Mouse (Mus musculus) MEL (cell line): ENCODE data around the gene Hoxa4. TPM values are rescaled to one million over a fixed set of nuclear protein-coding genes. Genes with fewer than 3 reads are reported as not detected.

Source experiments
- DNase-seq: peaks from one replicate; pipeline ENCODE4 v3.0.0; 2011; ENCODE audit warnings: low read depth, low spot score
- H3K27ac ChIP-seq: 2 replicates; pipeline ENCODE4 v1.5.1; 2012; ENCODE audit warnings: low read depth, mild to moderate bottlenecking, control low read depth, low read length, moderate library complexity; ENCODE audit not compliant: control insufficient read depth
- H3K27me3 ChIP-seq, 2 experiments: fragments of 150-350 bp in 1 of 2; sonication (generic) in 1 of 2; 2 replicates each; pipeline ENCODE4 v1.6.1; 2012; ENCODE audit warnings: low read length in 2 of 2, mild to moderate bottlenecking in 2 of 2, improper control_type of control experiment in 1 of 2, moderate library complexity in 1 of 2; ENCODE audit not compliant: insufficient read depth in 2 of 2, control insufficient read depth in 1 of 2
- H3K36me3 ChIP-seq, 2 experiments: 2 replicates each; pipeline ENCODE4 v1.6.1; 2012 to 2014; ENCODE audit warnings: low read length in 2 of 2, improper control_type of control experiment in 1 of 2, inconsistent platforms in 1 of 2, mild to moderate bottlenecking in 1 of 2; ENCODE audit not compliant: insufficient read depth in 2 of 2, control insufficient read depth in 1 of 2
- H3K4me1 ChIP-seq, 2 experiments: fragments of 150-350 bp in 1 of 2; sonication (generic) in 1 of 2; 2 replicates each; pipeline ENCODE4 v1.6.1; 2012; ENCODE audit warnings: low read length in 2 of 2, improper control_type of control experiment in 1 of 2, mild to moderate bottlenecking in 1 of 2; ENCODE audit not compliant: insufficient read depth in 2 of 2, control insufficient read depth in 1 of 2
- H3K4me3 ChIP-seq, 2 experiments: fragments of 150-350 bp in 1 of 2; sonication (generic) in 1 of 2; 2 replicates each; pipeline ENCODE4 v1.5.1; 2012; ENCODE audit warnings: low read depth in 2 of 2, low read length in 2 of 2, mild to moderate bottlenecking in 2 of 2, moderate library complexity in 2 of 2, control low read depth in 1 of 2, improper control_type of control experiment in 1 of 2; ENCODE audit not compliant: control insufficient read depth in 1 of 2, insufficient read depth in 1 of 2
- H3K79me2 ChIP-seq: 2 replicates; pipeline ENCODE4 v1.6.1; 2012; ENCODE audit warnings: mild to moderate bottlenecking, low read length, moderate library complexity; ENCODE audit not compliant: control insufficient read depth, poor library complexity, insufficient read depth
- H3K9ac ChIP-seq: 2 replicates; pipeline ENCODE4 v1.6.1; 2012; ENCODE audit warnings: low read depth, mild to moderate bottlenecking, control low read depth, low read length, moderate library complexity; ENCODE audit not compliant: control insufficient read depth, poor library complexity, severe bottlenecking
- H3K9me3 ChIP-seq: fragments of 150-350 bp; sonication (generic); replicated peaks from 2 replicates; pipeline ENCODE4 v1.6.1; 2012; ENCODE audit warnings: mild to moderate bottlenecking, low read length, improper control_type of control experiment, moderate library complexity; ENCODE audit not compliant: insufficient read depth
- BHLHE40 ChIP-seq: IDR thresholded peaks from 2 replicates; pipeline ENCODE4 v1.6.1; 2012; ENCODE audit warnings: low read depth, mild to moderate bottlenecking, inconsistent platforms, low read length, improper control_type of control experiment, borderline replicate concordance
- CHD1 ChIP-seq: IDR thresholded peaks from 2 replicates; pipeline ENCODE4 v1.6.1; 2012; ENCODE audit warnings: low read depth, mild to moderate bottlenecking, inconsistent platforms, low read length, improper control_type of control experiment
- CHD2 ChIP-seq: IDR thresholded peaks from 2 replicates; pipeline ENCODE4 v1.6.1; 2011; ENCODE audit warnings: low read length, improper control_type of control experiment
- E2F4 ChIP-seq: IDR thresholded peaks from 2 replicates; pipeline ENCODE4 v1.6.1; 2011; ENCODE audit warnings: low read depth, low read length, improper control_type of control experiment, borderline replicate concordance
- ELF1 ChIP-seq: IDR thresholded peaks from 2 replicates; pipeline ENCODE4 v1.6.1; 2014; ENCODE audit warnings: low read depth, mild to moderate bottlenecking, inconsistent platforms, low read length, improper control_type of control experiment, moderate library complexity
- ETS1 ChIP-seq: IDR thresholded peaks from 2 replicates; pipeline ENCODE4 v1.6.1; 2012; ENCODE audit warnings: low read depth, mild to moderate bottlenecking, inconsistent platforms, low read length, improper control_type of control experiment, moderate library complexity
- GABPA ChIP-seq: IDR thresholded peaks from 2 replicates; pipeline ENCODE4 v1.6.1; 2012; ENCODE audit warnings: low read depth, mild to moderate bottlenecking, inconsistent platforms, low read length, improper control_type of control experiment, moderate library complexity
- GATA1 ChIP-seq: IDR thresholded peaks from 2 replicates; pipeline ENCODE4 v1.6.1; 2011; ENCODE audit warnings: low read depth, low read length, improper control_type of control experiment
- KAT2A ChIP-seq: conservative IDR thresholded peaks from 2 replicates; pipeline ENCODE4 v1.6.1; 2012; ENCODE audit warnings: low read depth, low read length, improper control_type of control experiment, inconsistent platforms
- MAZ ChIP-seq: IDR thresholded peaks from 2 replicates; pipeline ENCODE4 v1.6.1; 2012; ENCODE audit warnings: low read depth, mild to moderate bottlenecking, inconsistent platforms, low read length, improper control_type of control experiment
- MEF2A ChIP-seq: IDR thresholded peaks from 2 replicates; pipeline ENCODE4 v1.6.1; 2014; ENCODE audit warnings: low read depth, mild to moderate bottlenecking, inconsistent platforms, low read length, improper control_type of control experiment; ENCODE audit not compliant: poor library complexity, insufficient replicate concordance, severe bottlenecking; ENCODE audit errors: extremely low read depth
- MXI1 ChIP-seq: IDR thresholded peaks from 2 replicates; pipeline ENCODE4 v1.6.1; 2011; ENCODE audit warnings: mild to moderate bottlenecking, low read depth, low read length, improper control_type of control experiment
- MYC ChIP-seq: IDR thresholded peaks from 2 replicates; pipeline ENCODE4 v1.6.1; 2011; ENCODE audit warnings: low read depth, mild to moderate bottlenecking, low read length, improper control_type of control experiment, moderate library complexity
- NELFE ChIP-seq: IDR thresholded peaks from 2 replicates; pipeline ENCODE4 v1.6.1; 2011; ENCODE audit warnings: low read depth, low read length, improper control_type of control experiment
- POLR2AphosphoS2 ChIP-seq: IDR thresholded peaks from 2 replicates; pipeline ENCODE4 v1.6.1; 2011; ENCODE audit warnings: low read length, improper control_type of control experiment
- POLR2AphosphoS5 ChIP-seq: IDR thresholded peaks from 2 replicates; pipeline ENCODE4 v1.6.1; 2012; ENCODE audit warnings: low read depth, borderline replicate concordance, mild to moderate bottlenecking, inconsistent platforms, low read length, moderate library complexity, mixed read lengths
- RAD21 ChIP-seq: IDR thresholded peaks from 2 replicates; pipeline ENCODE4 v1.6.1; 2011; ENCODE audit warnings: mild to moderate bottlenecking, low read depth, low read length, improper control_type of control experiment
- RCOR1 ChIP-seq: IDR thresholded peaks from 2 replicates; pipeline ENCODE4 v1.6.1; 2012; ENCODE audit warnings: low read depth, mild to moderate bottlenecking, inconsistent platforms, low read length, improper control_type of control experiment
- SIN3A ChIP-seq: IDR thresholded peaks from 2 replicates; pipeline ENCODE4 v1.6.1; 2012; ENCODE audit warnings: low read length, improper control_type of control experiment, inconsistent platforms
- SMC3 ChIP-seq: IDR thresholded peaks from 2 replicates; pipeline ENCODE4 v1.6.1; 2011; ENCODE audit warnings: low read depth, low read length, improper control_type of control experiment
- TCF12 ChIP-seq: IDR thresholded peaks from 2 replicates; pipeline ENCODE4 v1.6.1; 2014; ENCODE audit warnings: low read depth, mild to moderate bottlenecking, inconsistent platforms, low read length, improper control_type of control experiment, moderate library complexity
- USF1 ChIP-seq: IDR thresholded peaks from 2 replicates; pipeline ENCODE4 v1.6.1; 2014; ENCODE audit warnings: low read depth, mild to moderate bottlenecking, inconsistent platforms, low read length, improper control_type of control experiment, moderate library complexity
- USF2 ChIP-seq, 2 experiments: IDR thresholded peaks; 2 replicates each; pipeline ENCODE4 v1.6.1; 2011 to 2012; ENCODE audit warnings: improper control_type of control experiment in 2 of 2, low read length in 2 of 2, borderline replicate concordance in 1 of 2, inconsistent platforms in 1 of 2, low read depth in 1 of 2, mild to moderate bottlenecking in 1 of 2; ENCODE audit not compliant: insufficient read depth in 1 of 2
- ZMIZ1 ChIP-seq: IDR thresholded peaks from 2 replicates; pipeline ENCODE4 v1.6.1; 2012; ENCODE audit warnings: low read depth, mild to moderate bottlenecking, inconsistent platforms, low read length, improper control_type of control experiment, moderate library complexity
- polyA plus RNA-seq, 2 experiments: library from polyadenylated mRNA; stranded (reverse) in 1 of 2; unstranded in 1 of 2; fragments of >175 nt in 1 of 2; fragments of >200 nt in 1 of 2; gene quantifications; 2 replicates each; pipeline versions ENCODE4 v1.2.1 to v1.2.4; 2012; ENCODE audit warnings: low replicate concordance in 2 of 2, low read depth in 1 of 2; ENCODE audit not compliant: insufficient read length in 2 of 2, insufficient read depth in 1 of 2, missing spikeins in 1 of 2
- total RNA-seq: library from RNA; depleted of rRNA; stranded (reverse); fragments of 300-350 nt; gene quantifications from 2 replicates; pipeline ENCODE4 v1.2.3, GENCODE M21; 2012

The Hoxa4 gene
- total and polyA plus RNA-seq, 3 experiments, result not detected

GRCm38 (mm10) chr6:52205221-52205620 lies 13.7 kb upstream of the Hoxa4 start:
- no peak for DNase-seq
- Histone ChIP-seq H3K36me3 (no peaks in the 10 kb centered on the region), H3K9ac (no peak overlapping the region), H3K79me2 (no peaks in the 10 kb centered on the region), H3K9me3 (no peaks in the 10 kb centered on the region), H3K27me3 (no peaks in the 10 kb centered on the region), H3K4me3 (no peak overlapping the region), H3K4me1 (no peaks in the 10 kb centered on the region), H3K27ac (no peak overlapping the region)
- TF ChIP-seq USF1, result no peak
- TF ChIP-seq ETS1, result no peak
- no peak for TF ChIP-seq ELF1
- no peak for TF ChIP-seq CHD1
- TF ChIP-seq BHLHE40, result no peak
- no peak for TF ChIP-seq CHD2
- no peak for TF ChIP-seq SMC3
- no peak for TF ChIP-seq E2F4
- no peak for TF ChIP-seq ZMIZ1
- TF ChIP-seq MAZ, result no peak
- TF ChIP-seq POLR2AphosphoS2, result no peak
- TF ChIP-seq NELFE, result no peak
- no peak for TF ChIP-seq KAT2A
- TF ChIP-seq MYC, result no peak
- TF ChIP-seq USF2 (IDR thresholded peaks at IDR 0.05; ENCODE audit: borderline replicate concordance in 1 of 2, insufficient read depth in 1 of 2, low read depth in 1 of 2, low read length in 2 of 2), result no peak
- no peak for TF ChIP-seq RAD21
- TF ChIP-seq GABPA, result no peak
- no peak for TF ChIP-seq SIN3A
- TF ChIP-seq POLR2AphosphoS5, result no peak

- no peak within 1 kb of the TSS for H3K27ac ChIP-seq
- no peaks in the 10 kb centered on the region for H3K9me3 ChIP-seq
- no peaks in the 10 kb centered on the region for H3K27me3 ChIP-seq
- no peak within 1 kb of the TSS for H3K9ac ChIP-seq
- TF ChIP-seq MXI1 (no peak), USF2 (IDR thresholded peaks at IDR 0.05; ENCODE audit: borderline replicate concordance in 1 of 2, insufficient read depth in 1 of 2, low read depth in 1 of 2, low read length in 2 of 2) (no peak), ZMIZ1 (no peak), GATA1 (no peak), MEF2A (no peak), ETS1 (no peak), POLR2AphosphoS2 (no peak), RCOR1 (no peak), SMC3 (no peak), TCF12 (no peak)
- no peak for DNase-seq
- no peaks in the 10 kb centered on the region for H3K36me3 ChIP-seq
- no peak within 1 kb of the TSS for H3K4me3 ChIP-seq
- no peaks in the 10 kb centered on the region; the same call in 1 of the 2 replicates for H3K79me2 ChIP-seq
- H3K4me1 ChIP-seq, result no peaks in the 10 kb centered on the region
These were observed 12.6 kb upstream of the Hoxa4 start, which contains the start of gene Hoxa5 for GRCm38 (mm10) chr6:52204050-52204752. TSS of gene Hoxa5 (minus strand) at chr6:52204587.
